Mouse (Mus musculus) induced T-regulatory cell, adult 2 months (primary cell): ENCODE measurements around the gene Glrx.
"Not testable (repeated sequence)": the region's sequence is repeated elsewhere in the genome, so short reads cannot be mapped to it uniquely, and the experiment has no call there.

Experiments
- DNase-seq: peaks from one replicate; pipeline ENCODE4 v3.0.0-alpha.2; 2012; ENCODE audit warnings: low read depth

Gene Glrx

GRCm38 (mm10) chr13:75839719-75840481 is at the start of gene Glrx:
Glrx (plus strand) TSS chr13:75839868.
- DNase-seq, result peak; percentile 87

DNA sequence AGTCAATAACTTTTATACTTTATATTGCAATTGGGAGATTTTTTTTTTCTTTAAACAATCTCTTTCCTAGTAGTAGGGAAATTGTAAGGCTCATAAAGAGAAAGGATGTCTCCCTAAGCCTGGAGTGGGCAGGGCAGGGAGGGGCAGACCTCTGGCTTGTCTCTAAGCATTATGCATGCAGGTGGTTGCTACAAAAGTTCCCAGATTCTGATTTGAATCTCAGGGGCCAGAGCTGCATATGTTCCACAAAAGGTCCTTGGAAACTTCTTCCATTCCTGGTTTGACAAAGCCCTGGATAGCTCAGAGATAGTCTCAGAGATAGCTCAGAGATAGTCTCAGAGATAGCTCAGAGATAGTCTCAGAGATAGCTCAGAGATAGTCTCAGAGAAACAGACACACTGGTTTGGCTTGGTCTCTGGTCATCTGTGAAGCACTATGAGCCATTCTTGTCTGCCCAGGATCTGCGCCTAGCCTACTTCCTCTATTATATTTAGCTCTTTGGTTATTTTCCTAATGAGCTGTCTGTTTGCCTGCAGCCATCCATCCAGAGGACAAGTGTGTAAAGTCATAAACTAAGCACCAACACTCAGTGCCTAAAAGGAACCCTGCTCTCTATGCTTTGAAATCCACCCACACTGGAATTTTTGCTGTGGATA is 49.0 kb upstream of the Glrx start:
- DNase-seq, result no peak

DNA sequence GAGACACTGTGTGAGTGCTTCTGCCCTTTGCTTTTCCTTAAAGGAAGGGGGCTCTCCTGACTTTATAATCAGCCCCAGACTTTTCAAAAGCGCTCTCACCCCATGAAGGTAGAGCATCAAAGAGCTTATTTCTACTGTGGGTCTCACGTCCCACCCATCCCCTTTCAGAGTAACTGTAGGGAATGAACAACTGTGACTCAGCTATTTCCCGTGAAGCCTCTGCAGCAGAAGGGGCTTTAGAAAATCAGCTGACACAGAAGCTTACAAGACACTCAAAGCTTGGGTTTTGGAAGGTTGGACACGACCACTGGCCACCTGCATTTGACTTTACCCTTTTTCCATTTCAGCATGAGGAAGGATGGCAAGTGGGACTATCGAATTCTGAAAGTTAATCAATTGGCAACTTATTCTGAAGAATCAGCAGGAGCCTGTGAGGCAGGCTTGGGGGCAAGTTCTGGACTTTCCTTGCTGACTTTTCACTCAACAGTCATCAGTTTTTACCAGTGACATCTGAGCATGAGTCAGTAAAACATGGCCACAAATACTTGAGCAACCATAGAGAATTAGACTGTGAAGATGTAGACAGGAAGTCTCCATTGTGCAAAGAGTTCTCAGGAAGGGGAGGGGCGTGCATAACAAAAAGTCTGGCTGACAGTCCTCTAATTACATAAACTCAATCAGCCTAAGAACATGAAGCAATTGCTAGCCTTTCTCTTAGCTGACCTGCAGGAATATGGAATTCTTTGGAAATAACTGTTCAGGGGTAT is 45.6 kb upstream of the Glrx start:
- DNase-seq, result peak; percentile 42

GRCm38 (mm10) chr13:75797369-75798141 is 42.1 kb upstream of the Glrx start:
- DNase-seq, result peak; percentile 95

GRCm38 (mm10) chr13:75798413-75799302 is 41.0 kb upstream of the Glrx start:
- DNase-seq, result no peak

GRCm38 (mm10) chr13:75799421-75799820 is 40.2 kb upstream of the Glrx start:
- DNase-seq, result no peak

DNA sequence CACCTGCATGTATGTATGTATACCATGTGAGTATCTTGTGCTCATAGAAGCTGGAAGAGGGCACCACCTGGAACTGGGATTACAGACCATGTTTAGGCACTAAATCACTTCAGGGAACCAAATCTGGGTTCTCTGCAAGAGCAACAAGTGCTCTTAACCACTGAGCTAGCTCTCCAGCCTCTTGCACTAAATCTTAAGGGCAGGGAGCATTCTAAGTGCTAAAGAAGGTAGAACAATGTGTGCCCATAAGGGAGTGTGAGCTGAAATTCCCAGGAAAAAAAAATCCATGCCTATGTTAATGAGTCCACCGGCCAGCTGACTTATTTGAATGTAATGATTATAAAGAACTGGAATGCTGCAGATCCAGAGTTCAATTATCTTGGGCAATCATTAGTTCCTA is 31.7 kb upstream of the Glrx start:
- DNase-seq, result no peak

DNA sequence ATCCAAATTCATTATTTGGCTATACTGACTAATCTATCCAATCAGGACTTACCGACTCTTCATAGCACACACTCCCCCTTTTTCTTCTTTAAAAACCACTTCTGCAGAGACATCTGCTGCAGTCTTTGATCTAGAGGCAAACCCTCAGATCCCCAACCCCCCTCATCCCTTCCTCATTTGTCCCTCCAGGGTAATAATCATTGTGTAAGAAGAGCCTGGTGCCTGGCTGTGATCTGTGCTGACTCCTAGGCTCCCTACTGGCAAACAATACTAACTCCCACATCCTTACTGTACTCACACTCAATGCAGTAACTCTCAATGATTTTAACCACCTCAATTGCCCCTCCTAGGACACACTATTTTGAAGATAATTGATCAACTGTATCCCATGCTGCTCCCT is 29.7 kb upstream of the Glrx start:
- DNase-seq, result no peak

DNA sequence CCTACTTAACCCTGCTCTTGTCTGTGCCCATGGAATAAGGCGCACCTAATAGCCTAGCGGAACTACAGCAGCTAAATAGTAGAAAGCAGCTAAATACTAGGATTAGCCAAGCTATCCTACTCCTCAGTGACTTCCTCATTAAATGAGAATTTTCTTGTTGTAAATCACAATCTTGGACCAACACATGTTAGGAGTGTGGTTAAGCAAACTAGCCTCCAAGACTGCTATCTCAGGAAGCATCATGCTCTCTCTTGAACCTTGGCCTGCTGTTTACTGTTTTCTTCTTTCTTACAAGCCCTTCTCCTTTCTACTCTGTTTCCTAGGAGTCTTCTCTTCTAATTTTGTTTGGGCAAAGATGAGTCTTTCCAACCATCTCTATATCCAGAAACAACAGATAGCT is 22.5 kb upstream of the Glrx start:
- no peak for DNase-seq

GRCm38 (mm10) chr13:75818486-75818885 is 21.2 kb upstream of the Glrx start:
- no peak for DNase-seq

- DNase-seq, result no peak
Observed at GRCm38 (mm10) chr13:75818945-75819706, 20.5 kb upstream of the Glrx start.

- no peak for DNase-seq
Observed at GRCm38 (mm10) chr13:75819898-75820297, 19.8 kb upstream of the Glrx start.

DNA sequence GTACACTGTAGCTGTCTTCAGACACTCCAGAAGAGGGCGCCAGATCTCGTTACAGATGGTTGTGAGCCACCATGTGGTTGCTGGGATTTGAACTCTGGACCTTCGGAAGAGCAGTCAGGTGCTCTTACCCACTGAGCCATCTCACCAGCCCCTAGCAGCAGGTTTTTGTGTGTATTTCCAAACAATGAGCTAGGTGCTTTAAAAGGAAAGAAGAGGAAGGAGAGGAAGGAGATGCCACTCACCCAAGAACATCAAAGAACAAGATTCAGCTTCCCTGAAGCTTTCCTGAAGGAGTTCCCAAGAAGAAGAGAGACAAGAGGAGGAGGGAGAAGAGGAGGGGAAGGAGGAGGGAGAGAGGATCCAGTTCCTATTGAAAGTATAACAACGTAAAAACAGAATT is 17.3 kb upstream of the Glrx start:
- not testable (repeated sequence) for DNase-seq

DNA sequence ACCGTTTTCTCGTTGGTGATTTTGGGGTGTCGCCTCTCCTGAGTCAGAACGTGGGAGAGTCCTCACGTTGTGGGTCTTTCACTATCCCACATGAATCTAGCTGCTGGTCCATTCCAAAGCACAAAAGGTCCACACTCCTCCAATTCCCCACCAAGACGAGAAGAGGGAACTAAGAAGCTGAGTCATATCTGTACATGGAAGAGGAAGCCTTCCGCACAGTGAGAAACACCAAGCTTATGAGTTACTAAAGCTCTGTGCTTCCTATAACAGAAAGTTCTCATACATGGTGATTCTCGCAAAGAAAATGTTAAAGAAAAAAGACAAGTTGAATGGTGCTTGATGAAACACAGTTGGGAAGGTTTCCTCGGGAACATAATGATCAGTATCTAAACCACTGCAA is 16.5 kb upstream of the Glrx start:
- DNase-seq, result no peak

DNA sequence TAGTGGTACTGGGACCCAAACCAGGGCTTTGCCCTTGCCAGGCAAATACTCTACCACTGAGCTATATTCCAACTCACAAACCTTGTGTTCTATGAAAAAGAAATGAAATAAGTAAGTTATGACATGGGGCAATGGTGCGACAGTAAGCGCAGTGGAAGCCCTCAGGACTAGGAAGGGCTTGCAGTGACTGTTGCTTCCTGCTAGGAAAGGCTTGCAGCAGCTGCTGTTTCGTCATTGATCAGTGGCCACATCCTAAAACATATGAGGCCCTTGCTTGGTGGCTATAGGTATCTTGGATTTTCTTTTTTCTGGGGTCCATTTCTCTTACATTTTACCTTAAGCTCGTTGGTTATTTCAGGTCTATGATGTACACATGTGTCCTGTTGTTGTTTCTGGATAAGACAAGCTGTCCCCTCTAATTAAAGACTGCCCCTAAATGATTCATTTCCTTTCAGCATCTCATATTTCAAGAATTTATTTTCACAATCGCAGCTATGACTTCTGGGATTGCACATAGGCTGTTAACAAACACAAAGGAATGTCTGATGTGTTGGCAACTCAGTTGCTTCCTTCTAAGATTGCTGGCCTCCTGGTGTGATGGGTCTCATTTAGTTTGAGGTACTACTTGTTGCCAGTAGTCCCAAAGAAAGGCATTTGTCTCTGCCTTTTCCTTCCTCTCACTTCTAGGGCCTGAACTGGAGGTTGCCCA is 14.9 kb upstream of the Glrx start:
- peak; percentile 51 for DNase-seq

GRCm38 (mm10) chr13:75825388-75825787 is 14.3 kb upstream of the Glrx start:
- peak; percentile 79 for DNase-seq

- no peak for DNase-seq
Observed at GRCm38 (mm10) chr13:75830708-75831107, 9.0 kb upstream of the Glrx start.

GRCm38 (mm10) chr13:75831710-75832109 is 8.0 kb upstream of the Glrx start:
- DNase-seq, result peak; percentile 76

DNA sequence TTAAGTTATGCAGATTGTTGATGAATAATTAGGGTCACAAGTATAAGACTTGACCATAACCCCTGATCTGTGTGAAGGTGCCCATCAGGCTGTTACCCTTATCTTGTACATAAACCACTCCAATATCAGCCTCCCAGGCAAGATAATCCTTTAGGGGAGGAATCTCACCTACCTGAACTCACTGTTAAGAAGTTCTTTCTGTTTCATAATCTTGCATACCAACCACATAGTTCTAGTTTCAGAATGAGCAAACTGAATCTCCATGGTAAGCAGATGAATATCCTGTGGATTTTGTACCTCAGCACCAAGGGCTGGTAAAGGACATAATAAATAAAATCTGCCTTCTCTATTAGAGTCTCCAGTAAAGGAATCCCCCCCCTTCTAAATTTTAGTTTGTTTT is 7.0 kb upstream of the Glrx start:
- peak; percentile 85 for DNase-seq

DNA sequence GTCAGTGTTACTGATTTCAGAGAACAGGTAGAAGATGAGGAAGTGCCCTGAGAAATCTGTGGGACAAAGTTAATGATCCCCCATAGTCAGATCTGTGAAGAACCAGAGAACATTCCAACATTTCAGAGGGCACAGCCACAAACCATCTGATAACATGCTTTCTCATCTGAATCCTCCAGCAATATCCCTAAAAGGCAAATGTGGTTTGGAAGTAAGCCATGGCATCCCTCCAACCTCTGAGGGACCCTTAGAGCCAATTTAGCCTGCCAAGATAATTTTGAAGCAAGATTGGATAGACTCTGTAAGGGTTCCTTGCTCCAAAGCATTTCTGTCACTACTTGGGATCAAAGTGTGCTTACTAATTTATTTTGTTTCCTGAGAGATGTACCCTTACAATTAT is 6.2 kb upstream of the Glrx start:
- DNase-seq, result no peak
